Mouse (Mus musculus) intestine, postnatal 0 days (tissue): Measurements from ENCODE around the gene Fryl. TPM values are rescaled to one million over a fixed set of nuclear protein-coding genes. Genes with fewer than 3 reads are reported as not detected.

Experiments used
- ATAC-seq: fragments of 200-750 bp; cut with Nextera tagmentation; 2 replicates; pipeline ENCODE4 v1.8.0; 2017; ENCODE audit warnings: mild to moderate bottlenecking, moderate TSS enrichment, moderate library complexity
- H3K27ac ChIP-seq: fragments of 300-500 bp; sonication (generic); 2 replicates; pipeline ENCODE4 v1.5.1; 2014; ENCODE audit warnings: mild to moderate bottlenecking, low read depth, low read length, moderate library complexity
- H3K27me3 ChIP-seq: fragments of 300-500 bp; sonication (generic); replicated peaks from 2 replicates; pipeline ENCODE4 v1.6.1; 2014; ENCODE audit warnings: low read length, mixed read lengths; ENCODE audit not compliant: control insufficient read depth, insufficient read depth
- H3K36me3 ChIP-seq: fragments of 300-500 bp; sonication (generic); 2 replicates; pipeline ENCODE4 v1.6.1; 2014; ENCODE audit warnings: mild to moderate bottlenecking, moderate library complexity; ENCODE audit not compliant: control insufficient read depth, insufficient read depth
- H3K4me1 ChIP-seq: fragments of 300-500 bp; sonication (generic); replicated peaks from 2 replicates; pipeline ENCODE4 v1.6.1; 2014; ENCODE audit warnings: antibody characterized with exemption, low read length, mixed read lengths; ENCODE audit not compliant: control insufficient read depth, insufficient read depth
- H3K4me2 ChIP-seq: fragments of 300-500 bp; sonication (generic); replicated peaks from 2 replicates; pipeline ENCODE4 v1.6.1; 2014; ENCODE audit warnings: low read depth, mild to moderate bottlenecking, moderate library complexity
- H3K4me3 ChIP-seq: fragments of 300-500 bp; sonication (generic); 2 replicates; pipeline ENCODE4 v1.5.1; 2014; ENCODE audit warnings: low read depth, low read length
- H3K9ac ChIP-seq: fragments of 300-500 bp; sonication (generic); 2 replicates; pipeline ENCODE4 v1.6.1; 2014; ENCODE audit warnings: mild to moderate bottlenecking, low read depth, low read length
- H3K9me3 ChIP-seq: fragments of 300-500 bp; sonication (generic); 2 replicates; pipeline ENCODE4 v1.6.1; 2016; ENCODE audit warnings: mixed run types; ENCODE audit not compliant: control insufficient read depth
- CTCF ChIP-seq: sonication (generic); IDR thresholded peaks from 2 replicates; pipeline ENCODE4 v1.5.1; 2016; ENCODE audit warnings: low read depth, mild to moderate bottlenecking, control low read depth, antibody characterized with exemption, moderate library complexity
- WGBS: fragments of 180-500 bp; shearing (Covaris S2); extraction: QIAGEN DNeasy Blood & Tissue Kit; methylation state at CpG from one replicate; pipeline ENCODE4 v1.1.7; 2014; 5-methylcytosine and 5-hydroxymethylcytosine counted together
- polyA plus RNA-seq: library from polyadenylated mRNA; unstranded; fragments of >200 nt; fragmentation: Nextera tagmentation; extraction: Ambion mirVana; gene quantifications from 2 replicates; pipeline ENCODE4 v1.2.1, GENCODE M21; 2015

The Fryl gene
- polyA plus RNA-seq, 1 experiment from 2014 or later: 28.2 TPM

GRCm38 (mm10) chr5:73210971-73211315, 45.5 kb downstream of the Fryl start:
- 80% methylated on average over 6 of the region's 6 CpGs for WGBS
- no peak for TF ChIP-seq CTCF
- H3K4me2 ChIP-seq: no peak overlapping the region
- H3K27me3 ChIP-seq: no peaks in the 10 kb centered on the region
- no peak overlapping the region for H3K4me3 ChIP-seq
- H3K9me3 ChIP-seq: no peaks in the 10 kb centered on the region
- H3K36me3 ChIP-seq: peaks cover 22% of the 10 kb centered on the region; the same call in 1 of the 2 replicates
- no peak overlapping the region for H3K9ac ChIP-seq
- H3K4me1 ChIP-seq: 0 out of 2 replicates have a peak, but pooled peaks cover 3% of the 10 kb centered on the region
- no peak overlapping the region for H3K27ac ChIP-seq
- no peak for ATAC-seq

DNA sequence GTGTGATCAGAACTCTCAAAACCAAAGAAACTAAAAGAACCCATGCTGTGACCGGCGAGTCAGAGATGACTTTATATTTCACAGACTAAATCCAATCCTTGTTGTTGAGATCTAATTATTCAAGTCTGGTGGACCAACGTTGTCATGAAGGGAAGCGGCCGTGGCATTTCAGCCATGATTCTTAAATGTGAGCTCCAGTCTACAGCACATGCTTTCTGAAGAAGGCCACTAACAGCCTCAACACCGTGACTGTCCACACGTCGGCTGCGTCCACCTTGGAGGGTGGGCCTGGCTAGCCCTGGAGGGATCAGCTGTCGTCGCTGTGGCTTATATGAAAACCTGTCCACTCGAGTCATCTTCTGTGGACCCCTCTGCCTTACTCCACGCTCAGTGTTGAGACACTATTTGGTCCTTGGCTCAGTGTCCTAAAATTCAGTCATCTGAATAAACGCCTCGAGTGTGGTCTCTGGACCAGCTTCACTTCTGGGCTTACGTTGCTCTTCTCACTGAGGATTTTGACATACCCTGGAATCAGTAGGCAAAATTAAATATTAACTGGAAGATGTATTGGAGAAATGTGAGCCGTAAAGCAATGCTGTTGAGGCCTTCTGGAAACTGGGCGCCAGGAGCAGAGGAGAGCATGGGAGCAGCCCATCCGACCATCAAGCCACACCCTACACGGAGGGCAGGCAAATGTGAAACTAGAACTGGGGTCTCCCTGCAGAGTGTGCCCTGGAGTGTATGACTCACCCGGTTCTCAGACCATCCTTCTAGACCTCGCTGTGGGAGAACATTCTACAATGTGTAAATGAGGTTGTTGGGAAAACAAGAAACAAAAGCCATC, 46.1 kb downstream of the Fryl start:
- H3K4me1 ChIP-seq: 0 out of 2 replicates have a peak, but pooled peaks cover 3% of the 10 kb centered on the region
- 74% methylated on average over 22 of the region's 22 CpGs for WGBS
- H3K27me3 ChIP-seq: no peaks in the 10 kb centered on the region
- no peak overlapping the region for H3K4me3 ChIP-seq
- peaks cover 23% of the 10 kb centered on the region; the same call in 1 of the 2 replicates for H3K36me3 ChIP-seq
- no peak overlapping the region for H3K4me2 ChIP-seq
- H3K9ac ChIP-seq: no peak overlapping the region
- ATAC-seq: peak; percentile 45; the same call in 1 of the 2 replicates
- TF ChIP-seq CTCF: no peak
- no peak overlapping the region for H3K27ac ChIP-seq
- H3K9me3 ChIP-seq: no peaks in the 10 kb centered on the region

- H3K9me3 ChIP-seq: no peaks in the 10 kb centered on the region
- H3K4me1 ChIP-seq: 0 out of 2 replicates have a peak, but pooled peaks cover 3% of the 10 kb centered on the region
- H3K4me3 ChIP-seq: no peak overlapping the region
- TF ChIP-seq CTCF: no peak
- no peak for ATAC-seq
- WGBS: 79% methylated on average over 20 of the region's 20 CpGs
- no peak overlapping the region for H3K9ac ChIP-seq
- H3K27ac ChIP-seq: no peak overlapping the region
- no peaks in the 10 kb centered on the region for H3K27me3 ChIP-seq
- H3K36me3 ChIP-seq: peaks cover 23% of the 10 kb centered on the region; the same call in 1 of the 2 replicates
- H3K4me2 ChIP-seq: no peak overlapping the region
Observed at GRCm38 (mm10) chr5:73209201-73210096, 47.0 kb downstream of the Fryl start.

DNA sequence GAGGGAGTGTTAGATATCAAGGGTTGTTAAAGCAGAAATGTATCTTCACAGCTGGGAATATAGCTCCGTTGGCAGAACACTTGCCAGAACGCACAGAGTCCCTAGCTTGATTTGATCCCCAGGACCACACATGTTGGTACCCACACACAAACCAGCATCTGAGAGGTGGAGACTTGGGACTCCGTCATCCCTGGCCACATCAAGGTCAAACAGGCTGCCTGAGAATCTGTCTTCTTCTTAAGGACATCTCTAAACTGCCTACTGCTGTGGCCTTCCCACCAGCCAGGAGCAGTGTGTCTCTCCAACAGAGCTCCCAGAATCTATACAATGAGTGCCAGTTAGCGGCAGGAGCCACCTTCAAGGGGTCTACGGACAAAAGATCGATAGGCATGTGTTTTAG, 47.8 kb downstream of the Fryl start:
- Histone ChIP-seq H3K4me3 (no peak overlapping the region), H3K27ac (no peak overlapping the region), H3K27me3 (no peaks in the 10 kb centered on the region), H3K4me1 (0 out of 2 replicates have a peak, but pooled peaks cover 3% of the 10 kb centered on the region), H3K4me2 (no peak overlapping the region), H3K9me3 (no peaks in the 10 kb centered on the region), H3K9ac (no peak overlapping the region), H3K36me3 (peaks cover 17% of the 10 kb centered on the region; the same call in 1 of the 2 replicates)
- no peak for ATAC-seq
- WGBS: 68% methylated on average over 6 of the region's 6 CpGs
- TF ChIP-seq CTCF: no peak

GRCm38 (mm10) chr5:73206722-73207121, 49.7 kb downstream of the Fryl start:
- H3K4me1 ChIP-seq: 0 out of 2 replicates have a peak, but pooled peaks cover 3% of the 10 kb centered on the region
- no peak overlapping the region for H3K27ac ChIP-seq
- H3K9me3 ChIP-seq: no peaks in the 10 kb centered on the region
- H3K4me3 ChIP-seq: no peak overlapping the region
- 78% methylated on average over 9 of the region's 9 CpGs for WGBS
- peaks cover 12% of the 10 kb centered on the region; the same call in 1 of the 2 replicates for H3K36me3 ChIP-seq
- no peak for ATAC-seq
- H3K27me3 ChIP-seq: no peaks in the 10 kb centered on the region
- H3K4me2 ChIP-seq: no peak overlapping the region
- H3K9ac ChIP-seq: no peak overlapping the region
- no peak for TF ChIP-seq CTCF
